Mouse (Mus musculus) frontal cortex, postnatal 14 days (tissue): ENCODE measurements at regions not wholly inside any gene's neighbourhood (a gene's known extent, or its start where the extent isn't known, plus 50 kb on each side); places are given as distances from the start of the nearest gene placed in this dataset.
A peak's percentile ranks its signal among the peaks of the same experiment; 100 is the strongest.

Experiments used
- DNase-seq, 2 experiments: peaks; one replicate each; pipeline ENCODE4 v3.0.0; 2022; ENCODE audit warnings: low spot score in 2 of 2

DNA sequence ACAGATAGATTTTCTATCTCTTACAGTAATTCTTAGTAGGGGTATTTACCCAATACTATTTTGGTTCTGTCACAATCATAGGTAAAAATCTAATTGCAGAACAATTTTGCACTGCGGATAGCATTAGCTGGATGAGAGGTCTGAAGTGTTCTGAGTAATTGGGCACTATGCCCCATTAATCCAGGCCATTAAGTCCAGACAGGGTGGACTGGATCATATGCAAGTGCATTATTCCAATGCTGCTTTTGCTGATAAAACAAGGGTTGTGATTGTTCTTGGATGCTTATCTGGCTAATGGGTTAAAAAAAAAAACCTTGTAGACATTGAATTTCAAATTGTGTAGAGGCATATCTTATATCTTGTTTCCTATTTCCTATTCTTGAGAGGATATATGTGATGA, 1732.6 kb upstream of the Gm6569 start:
- DNase-seq = no peak

DNA sequence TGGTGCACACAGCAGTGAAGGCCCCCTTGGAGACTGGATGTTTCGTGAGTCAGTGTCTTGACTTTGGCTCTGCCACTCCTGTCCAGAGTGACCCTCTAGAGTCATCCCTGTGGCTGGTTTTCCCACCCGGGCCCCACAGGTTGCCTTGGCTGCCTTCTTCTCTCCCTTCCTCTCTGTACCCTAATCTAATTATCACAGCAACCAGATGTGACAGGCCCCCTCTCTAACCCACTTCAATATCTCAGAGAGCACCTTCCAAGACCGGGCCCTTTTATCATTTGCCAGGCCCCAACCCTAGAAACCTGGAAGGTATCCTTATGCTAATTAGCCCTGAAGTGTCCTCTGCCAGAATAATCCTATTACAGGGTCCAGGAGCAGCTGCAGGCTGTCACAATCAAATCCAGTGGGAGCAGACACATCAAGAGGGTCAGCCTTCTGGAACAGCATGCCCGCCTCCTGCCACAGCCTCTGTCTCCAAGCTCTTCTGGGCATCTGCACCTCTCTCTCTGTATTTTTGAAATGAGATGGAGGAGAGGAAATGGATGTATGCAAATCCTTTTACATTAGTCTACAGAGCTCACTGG, 1728.4 kb upstream of the Gm6569 start:
- no peak for DNase-seq

DNA sequence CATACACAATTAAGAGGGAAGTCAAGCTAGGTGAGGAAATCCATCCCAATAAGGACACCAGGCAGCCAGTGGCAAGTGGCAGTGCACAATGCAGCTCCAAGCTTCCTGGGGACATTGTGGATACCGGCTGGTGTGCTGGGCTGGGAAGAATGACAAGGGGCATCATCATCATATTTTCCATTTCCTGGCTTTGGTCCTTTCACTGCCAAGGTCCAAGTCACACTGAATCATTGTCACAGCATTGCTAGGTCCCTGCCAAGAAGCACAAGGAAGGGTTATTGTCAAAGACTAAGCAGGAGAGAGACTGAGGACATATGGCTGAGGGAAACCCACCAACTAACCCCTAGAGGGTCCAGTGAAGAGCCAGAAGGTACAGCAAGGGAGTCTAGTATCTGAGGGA, 1723.8 kb upstream of the Gm6569 start:
- no peak for DNase-seq

DNA sequence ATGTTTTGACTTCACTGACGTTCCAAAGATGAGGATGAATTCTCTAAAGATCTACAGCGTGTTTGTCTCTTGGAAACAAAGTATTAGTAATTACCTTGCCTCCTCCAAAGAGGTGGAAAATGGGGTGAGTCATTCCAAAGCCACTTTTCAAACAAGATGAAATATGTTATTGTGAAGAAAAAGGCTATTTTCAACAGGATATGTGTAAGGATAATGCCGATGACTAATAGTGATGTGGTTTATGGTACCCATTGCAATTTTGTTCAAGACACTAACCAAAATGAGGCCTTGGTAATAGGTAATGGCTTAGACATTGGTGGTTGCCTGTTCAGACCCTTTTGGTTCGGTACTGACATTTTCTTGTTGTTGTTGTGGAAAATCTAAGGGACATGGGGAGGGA, 1717.6 kb upstream of the Gm6569 start:
- no peak for DNase-seq

GRCm38 (mm10) chr15:72134226-72134625, 1700.1 kb upstream of the Gm6569 start:
- no peak for DNase-seq

DNA sequence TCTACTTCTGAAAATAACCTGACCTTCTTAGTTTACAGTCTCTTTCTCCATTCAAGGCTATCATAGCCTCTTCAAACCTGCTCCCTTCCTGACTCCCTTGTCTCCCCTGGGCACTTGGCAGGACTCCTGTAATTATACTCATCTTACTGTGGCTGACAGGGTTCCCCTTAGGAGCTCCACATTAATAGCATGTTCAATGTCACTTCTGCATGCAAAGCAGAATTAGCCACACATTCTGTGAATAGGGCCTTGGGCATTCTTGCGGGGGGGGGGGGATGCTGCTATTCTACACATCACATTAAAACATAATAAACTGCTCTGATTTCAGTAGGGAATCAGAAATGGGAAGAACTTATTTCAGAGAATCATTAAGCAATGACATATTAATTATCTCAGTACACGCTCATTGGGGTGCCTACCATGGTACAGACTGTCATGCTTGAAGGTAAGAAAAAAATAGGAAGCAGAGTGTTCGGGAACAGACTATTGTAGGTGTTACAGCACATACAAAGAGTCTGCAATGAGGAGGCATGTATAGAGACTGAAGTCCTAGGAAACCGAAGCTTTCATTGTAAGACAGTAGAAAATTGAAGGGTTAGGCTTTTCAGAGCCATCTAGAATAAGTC, 1698.3 kb upstream of the Gm6569 start:
- DNase-seq = no peak

DNA sequence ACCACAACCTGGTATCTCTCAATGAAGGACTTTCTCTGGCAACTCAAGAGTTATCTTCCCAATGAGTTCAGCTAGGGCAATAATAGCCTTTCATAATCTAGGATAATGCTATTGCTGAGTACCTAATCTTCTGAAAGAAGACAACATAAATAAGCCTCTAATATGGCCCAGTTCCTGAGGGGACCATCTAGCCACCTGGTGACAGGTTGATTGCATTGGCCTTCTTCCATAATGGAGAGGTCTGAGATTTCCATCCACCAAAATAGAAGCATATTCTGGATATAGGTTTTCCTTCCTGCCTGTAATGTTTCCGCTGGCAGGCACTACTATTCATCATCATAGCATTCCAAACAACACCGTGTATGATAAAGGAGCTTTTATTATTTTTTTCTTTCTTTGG, 1694.2 kb upstream of the Gm6569 start:
- DNase-seq = no peak

- DNase-seq = no peak
Observed at GRCm38 (mm10) chr15:72150581-72150980, 1683.8 kb upstream of the Gm6569 start.

- no peak for DNase-seq
Observed at GRCm38 (mm10) chr15:72158505-72158904, 1675.9 kb upstream of the Gm6569 start.

DNA sequence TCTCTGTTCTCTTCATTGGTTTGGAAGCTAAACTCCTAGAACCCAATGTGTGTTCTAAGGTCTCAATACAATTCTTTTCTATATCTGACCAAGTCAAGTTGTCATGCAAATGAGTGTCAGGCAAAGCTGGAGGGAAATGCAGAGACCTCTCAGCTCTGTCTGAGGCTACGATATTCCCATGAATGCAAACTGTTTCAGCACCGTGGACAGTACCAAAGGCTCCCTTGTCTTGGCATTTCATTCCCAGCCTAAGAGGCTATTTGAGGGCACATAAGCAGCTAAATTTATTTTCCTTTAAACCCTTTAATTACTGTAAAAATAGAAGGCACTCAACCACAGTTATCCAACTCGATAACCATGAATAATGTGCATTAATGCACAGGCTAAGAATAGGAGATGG, 1633.5 kb upstream of the Gm6569 start:
- DNase-seq = no peak

GRCm38 (mm10) chr15:72201791-72202190, 1632.6 kb upstream of the Gm6569 start:
- no peak for DNase-seq

DNA sequence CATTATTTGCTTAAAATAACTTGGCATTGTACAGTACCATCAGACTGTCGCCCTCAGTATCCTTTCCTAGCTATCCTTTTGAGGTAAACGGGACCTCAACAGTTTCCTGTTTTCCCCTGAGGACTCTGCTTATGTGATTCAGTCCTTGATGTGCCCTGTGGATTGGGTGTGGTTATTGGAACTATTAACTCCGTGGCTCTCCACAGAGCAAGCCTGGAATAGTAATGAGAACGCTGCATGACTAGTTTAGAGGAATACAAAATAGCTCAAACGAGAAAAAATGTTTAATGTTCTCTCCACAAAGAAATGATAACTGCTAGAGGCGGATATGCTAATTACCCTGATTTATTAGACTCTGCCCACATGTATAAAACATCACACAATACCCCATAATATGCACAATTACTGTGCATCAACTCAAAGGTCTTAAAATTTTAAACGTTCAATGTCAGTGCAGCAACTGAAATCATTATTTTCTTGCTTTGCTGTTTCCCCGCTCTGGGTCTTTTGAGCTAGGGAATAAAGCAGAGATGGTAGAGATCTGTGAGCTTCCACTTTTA, 1629.0 kb upstream of the Gm6569 start:
- DNase-seq = no peak

- peak; percentile 75 to 90 for DNase-seq
Observed at GRCm38 (mm10) chr15:72205950-72206349, 1628.4 kb upstream of the Gm6569 start.

DNA sequence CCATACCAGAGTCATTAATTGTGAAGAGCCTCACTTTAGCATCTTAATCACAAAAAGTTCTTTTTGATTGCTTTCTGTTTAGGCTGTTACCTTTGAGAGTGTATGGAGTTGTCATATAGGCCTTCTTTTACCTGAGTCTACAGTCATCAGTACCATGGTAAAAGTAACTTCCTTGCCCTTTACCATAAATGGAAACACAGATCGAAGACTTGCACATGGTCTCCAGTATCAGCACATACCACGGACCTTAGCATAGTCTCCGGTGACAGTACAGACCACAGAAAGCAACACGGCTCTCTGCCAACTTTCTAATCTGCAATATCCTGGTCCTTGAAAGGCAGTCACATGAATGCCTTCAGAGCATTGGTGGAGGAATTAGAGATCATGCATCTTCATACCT, 1626.8 kb upstream of the Gm6569 start:
- DNase-seq = no peak

DNA sequence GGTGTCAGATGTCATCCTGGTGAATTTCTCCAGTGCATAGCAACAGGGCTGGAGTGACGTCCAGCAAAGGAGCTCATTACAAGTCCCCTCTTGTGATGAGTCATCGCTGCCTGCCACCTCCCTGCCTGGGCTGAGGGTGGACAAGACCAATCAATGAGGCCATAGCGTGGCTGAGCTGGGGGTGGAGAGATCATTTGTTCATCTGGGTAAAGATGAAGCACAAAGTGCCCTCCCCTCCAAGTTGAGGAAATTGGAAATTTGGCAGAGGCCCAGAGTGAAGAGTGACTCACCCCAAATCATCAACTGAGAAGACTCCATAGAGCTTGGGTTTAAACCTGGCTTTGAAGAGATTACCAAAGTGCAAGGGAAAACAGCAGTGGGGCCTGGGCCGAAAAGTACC, 1626.3 kb upstream of the Gm6569 start:
- no peak for DNase-seq

- DNase-seq = no peak
Observed at GRCm38 (mm10) chr15:72208973-72209372, 1625.4 kb upstream of the Gm6569 start.

DNA sequence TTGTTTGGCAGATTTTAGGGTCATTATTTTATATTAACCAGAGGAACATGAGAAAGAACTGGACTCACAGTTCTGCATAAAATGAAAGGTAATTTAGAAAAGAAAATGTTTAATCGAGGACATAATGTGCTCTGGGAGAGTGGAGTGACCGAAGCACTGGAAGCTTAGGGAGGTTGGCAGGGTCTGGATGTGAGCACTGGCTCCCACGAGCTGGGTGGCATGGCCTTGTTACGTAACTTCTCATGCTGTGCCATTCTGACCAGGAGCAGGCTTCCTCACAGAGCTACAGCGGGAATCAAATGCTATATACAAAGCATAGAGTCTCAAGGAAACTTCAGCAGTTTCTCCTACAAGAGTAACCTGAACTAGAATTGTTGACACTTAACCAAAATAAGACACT, 1616.6 kb upstream of the Gm6569 start:
- no peak for DNase-seq

GRCm38 (mm10) chr15:72219985-72220384, 1614.4 kb upstream of the Gm6569 start:
- DNase-seq = no peak

GRCm38 (mm10) chr15:72220786-72221185, 1613.6 kb upstream of the Gm6569 start:
- no peak for DNase-seq

GRCm38 (mm10) chr15:72232355-72232754, 1602.0 kb upstream of the Gm6569 start:
- DNase-seq = no peak

DNA sequence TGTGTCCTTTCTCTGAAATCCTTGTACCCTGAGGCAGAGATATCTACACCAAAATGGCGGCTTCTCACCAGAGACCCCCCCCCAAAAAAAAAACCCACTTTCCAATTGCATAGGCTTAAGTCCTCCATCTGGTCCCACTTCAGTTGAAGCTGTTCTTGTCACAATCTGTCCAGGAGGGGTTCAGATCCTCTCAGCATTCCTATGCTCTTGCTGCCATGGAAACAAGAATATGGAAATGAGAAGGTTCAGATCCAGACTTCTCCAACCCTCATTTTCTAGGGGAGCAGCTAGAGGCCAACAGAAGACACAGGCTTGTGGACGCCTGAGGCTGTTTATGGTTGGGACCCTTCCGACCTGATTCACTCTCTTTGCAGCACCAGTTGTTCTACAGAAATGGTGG, 1569.7 kb upstream of the Gm6569 start:
- no peak for DNase-seq

DNA sequence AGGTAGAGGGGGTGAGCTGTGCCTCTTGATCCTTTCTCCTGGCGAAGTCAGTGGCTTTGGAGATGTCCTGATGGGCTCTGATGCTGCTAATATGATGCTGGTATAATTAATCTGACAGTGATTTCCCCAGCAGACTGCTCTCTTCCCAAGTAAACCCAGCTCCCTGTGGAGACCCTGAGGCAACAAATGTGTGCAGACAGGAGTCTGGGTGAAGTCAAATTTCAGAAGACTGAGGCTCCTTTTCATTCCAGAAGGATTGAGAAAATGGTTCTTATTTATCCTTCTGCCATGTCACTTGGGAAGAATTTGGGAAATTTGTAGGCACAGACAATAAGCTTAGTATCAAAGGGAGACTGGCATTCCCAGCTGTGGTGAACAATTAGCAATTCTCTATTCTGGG, 1550.5 kb upstream of the Gm6569 start:
- DNase-seq = no peak

- no peak for DNase-seq
Observed at GRCm38 (mm10) chr15:72296648-72297047, 1537.7 kb upstream of the Gm6569 start.

- DNase-seq = no peak
Observed at GRCm38 (mm10) chr15:72312417-72312816, 1521.9 kb upstream of the Gm6569 start.
